Mouse (Mus musculus) embryonic facial prominence, embryonic 11.5 days (tissue): Measurements from ENCODE around the gene Ank. TPM values are rescaled to one million over a fixed set of nuclear protein-coding genes. Genes with fewer than 3 reads are reported as not detected.

Experiments used
- ATAC-seq: fragments of 200-750 bp; cut with Nextera tagmentation; replicated peaks from 2 replicates; pipeline ENCODE4 v1.8.0; 2017; ENCODE audit warnings: low read depth; ENCODE audit not compliant: insufficient number of reproducible peaks, low FRiP score, low TSS enrichment
- DNase-seq: peaks from one replicate; pipeline ENCODE4 v3.0.0-alpha.2; 2015; ENCODE audit warnings: low spot score
- H3K27ac ChIP-seq: fragments of 300-500 bp; sonication (generic); replicated peaks from 2 replicates; pipeline ENCODE4 v1.5.1; 2014; ENCODE audit warnings: mild to moderate bottlenecking, low read depth, low read length, control low read depth
- H3K27me3 ChIP-seq: fragments of 300-500 bp; sonication (generic); 2 replicates; pipeline ENCODE4 v1.6.1; 2014; ENCODE audit warnings: mild to moderate bottlenecking, low read length, moderate library complexity, mixed read lengths; ENCODE audit not compliant: control insufficient read depth, insufficient read depth
- H3K36me3 ChIP-seq: fragments of 300-500 bp; sonication (generic); replicated peaks from 2 replicates; pipeline ENCODE4 v1.6.1; 2014; ENCODE audit warnings: low read depth, mild to moderate bottlenecking, low read length, moderate library complexity, mixed read lengths; ENCODE audit not compliant: control insufficient read depth, insufficient read depth
- H3K4me1 ChIP-seq: fragments of 300-500 bp; sonication (generic); 2 replicates; pipeline ENCODE4 v1.6.1; 2014; ENCODE audit warnings: low read length, mixed read lengths; ENCODE audit not compliant: control insufficient read depth, insufficient read depth
- H3K4me2 ChIP-seq: fragments of 300-500 bp; sonication (generic); 2 replicates; pipeline ENCODE4 v1.6.1; 2014; ENCODE audit warnings: low read depth, mild to moderate bottlenecking, control low read depth, low read length, moderate library complexity
- H3K4me3 ChIP-seq: fragments of 300-500 bp; sonication (generic); 2 replicates; pipeline ENCODE4 v1.5.1; 2014; ENCODE audit warnings: low read depth, low read length, control low read depth
- H3K9ac ChIP-seq: fragments of 300-500 bp; sonication (generic); replicated peaks from 2 replicates; pipeline ENCODE4 v1.6.1; 2014; ENCODE audit warnings: mild to moderate bottlenecking, control low read depth, low read length
- H3K9me3 ChIP-seq: fragments of 300-500 bp; sonication (generic); replicated peaks from 2 replicates; pipeline ENCODE4 v1.6.1; 2016; ENCODE audit warnings: mild to moderate bottlenecking, low read length, inconsistent platforms, mixed read lengths; ENCODE audit not compliant: control insufficient read depth
- WGBS: fragments of 180-500 bp; shearing (Covaris S2); extraction: QIAGEN DNeasy Blood & Tissue Kit; methylation state at CpG from one replicate; pipeline ENCODE4 v1.1.7; 2014; 5-methylcytosine and 5-hydroxymethylcytosine counted together
- polyA plus RNA-seq: library from polyadenylated mRNA; unstranded; fragments of >200 nt; fragmentation: Nextera tagmentation; extraction: Ambion mirVana; gene quantifications from 2 replicates; pipeline ENCODE4 v1.2.1, GENCODE M21; 2014

Ank gene
- polyA plus RNA-seq, 1 experiment from 2014 or later: 8.1 TPM

GRCm38 (mm10) chr15:27481956-27482355 lies 15.5 kb downstream of the Ank start:
- Histone ChIP-seq H3K36me3 (no peaks in the 10 kb centered on the region), H3K9me3 (no peaks in the 10 kb centered on the region), H3K4me3 (no peak overlapping the region), H3K9ac (no peak overlapping the region), H3K27me3 (no peaks in the 10 kb centered on the region), H3K4me1 (0 out of 2 replicates have a peak, but pooled peaks cover 2% of the 10 kb centered on the region), H3K4me2 (no peak overlapping the region), H3K27ac (no peak overlapping the region)
- no peak for ATAC-seq
- DNase-seq: no peak
- WGBS: 85% methylated on average over 4 of the region's 4 CpGs

- Histone ChIP-seq H3K27me3 (no peaks in the 10 kb centered on the region), H3K4me2 (no peak overlapping the region), H3K36me3 (no peaks in the 10 kb centered on the region), H3K4me1 (0 out of 2 replicates have a peak, but pooled peaks cover 2% of the 10 kb centered on the region), H3K4me3 (no peak overlapping the region), H3K27ac (no peak overlapping the region), H3K9me3 (no peaks in the 10 kb centered on the region), H3K9ac (no peak overlapping the region)
- WGBS: 74% methylated on average over 3 of the region's 3 CpGs
- DNase-seq (no peak), ATAC-seq (no peak)
These were observed 16.7 kb downstream of the Ank start for GRCm38 (mm10) chr15:27483183-27483582.

GRCm38 (mm10) chr15:27485567-27486278 lies 19.2 kb downstream of the Ank start:
- no peak overlapping the region for H3K4me3 ChIP-seq
- no peak overlapping the region for H3K4me2 ChIP-seq
- H3K9ac ChIP-seq: 0 out of 2 replicates have a peak overlapping the region, but pooled peaks have one; percentile 10
- H3K4me1 ChIP-seq: 0 out of 2 replicates have a peak, but pooled peaks cover 2% of the 10 kb centered on the region
- H3K9me3 ChIP-seq: no peaks in the 10 kb centered on the region
- H3K27ac ChIP-seq: no peak overlapping the region
- no peaks in the 10 kb centered on the region for H3K36me3 ChIP-seq
- DNase-seq (no peak), ATAC-seq (0 out of 2 replicates have a peak, but pooled peaks have one; percentile 41)
- H3K27me3 ChIP-seq: no peaks in the 10 kb centered on the region
- 29% methylated on average over 12 of the region's 12 CpGs for WGBS

GRCm38 (mm10) chr15:27486279-27486618 lies 19.8 kb downstream of the Ank start:
- peak; percentile 37 for DNase-seq
- H3K27me3 ChIP-seq: no peaks in the 10 kb centered on the region
- no peak overlapping the region for H3K9ac ChIP-seq
- 0 out of 2 replicates have a peak, but pooled peaks cover 2% of the 10 kb centered on the region for H3K4me1 ChIP-seq
- no peaks in the 10 kb centered on the region for H3K36me3 ChIP-seq
- H3K4me3 ChIP-seq: no peak overlapping the region
- no peak for ATAC-seq
- WGBS: 52% methylated on average over 5 of the region's 5 CpGs
- 0 out of 2 replicates have a peak overlapping the region, but pooled peaks have one; percentile 28 for H3K27ac ChIP-seq
- no peak overlapping the region for H3K4me2 ChIP-seq
- no peaks in the 10 kb centered on the region for H3K9me3 ChIP-seq

GRCm38 (mm10) chr15:27487059-27487458 lies 20.6 kb downstream of the Ank start:
- H3K27me3 ChIP-seq: no peaks in the 10 kb centered on the region
- no peaks in the 10 kb centered on the region for H3K9me3 ChIP-seq
- no peak overlapping the region for H3K4me3 ChIP-seq
- WGBS: 49% methylated on average over 8 of the region's 8 CpGs
- no peak overlapping the region for H3K4me2 ChIP-seq
- no peak for ATAC-seq
- DNase-seq: no peak
- H3K36me3 ChIP-seq: no peaks in the 10 kb centered on the region
- no peak overlapping the region for H3K9ac ChIP-seq
- 0 out of 2 replicates have a peak, but pooled peaks cover 2% of the 10 kb centered on the region for H3K4me1 ChIP-seq
- no peak overlapping the region for H3K27ac ChIP-seq

- Histone ChIP-seq H3K9me3 (no peaks in the 10 kb centered on the region), H3K9ac (0 out of 2 replicates have a peak overlapping the region, but pooled peaks have one; percentile 25), H3K27ac (no peak overlapping the region), H3K27me3 (no peaks in the 10 kb centered on the region), H3K4me2 (no peak overlapping the region), H3K4me1 (0 out of 2 replicates have a peak, but pooled peaks cover 2% of the 10 kb centered on the region), H3K36me3 (no peaks in the 10 kb centered on the region), H3K4me3 (no peak overlapping the region)
- ATAC-seq (no peak), DNase-seq (no peak)
- 50% methylated on average over 10 of the region's 10 CpGs for WGBS
These were observed 21.6 kb downstream of the Ank start for GRCm38 (mm10) chr15:27488042-27488441.

- Histone ChIP-seq H3K4me1 (0 out of 2 replicates have a peak, but pooled peaks cover 2% of the 10 kb centered on the region), H3K27me3 (no peaks in the 10 kb centered on the region), H3K9me3 (no peaks in the 10 kb centered on the region), H3K4me2 (no peak overlapping the region), H3K4me3 (no peak overlapping the region), H3K27ac (no peak overlapping the region), H3K9ac (no peak overlapping the region), H3K36me3 (no peaks in the 10 kb centered on the region)
- ATAC-seq: no peak
- no peak for DNase-seq
- WGBS: 67% methylated on average over 9 of the region's 9 CpGs
These were observed 24.2 kb downstream of the Ank start for GRCm38 (mm10) chr15:27490676-27491075.

GRCm38 (mm10) chr15:27491425-27492070 lies 25.1 kb downstream of the Ank start:
- Histone ChIP-seq H3K4me2 (no peak overlapping the region), H3K9me3 (no peaks in the 10 kb centered on the region), H3K4me1 (0 out of 2 replicates have a peak, but pooled peaks cover 2% of the 10 kb centered on the region), H3K27me3 (no peaks in the 10 kb centered on the region), H3K36me3 (no peaks in the 10 kb centered on the region), H3K9ac (no peak overlapping the region), H3K4me3 (no peak overlapping the region), H3K27ac (no peak overlapping the region)
- WGBS: 86% methylated on average over 8 of the region's 8 CpGs
- DNase-seq: no peak
- no peak for ATAC-seq
